Mouse (Mus musculus): ENCODE data around the gene 5330417C22Rik.
"Not testable (repeated sequence)": the region's sequence is repeated elsewhere in the genome, so short reads cannot be mapped to it uniquely, and the experiment has no call there.

Gene 5330417C22Rik

GRCm38 (mm10) chr3:108536517-108537260 lies at the start of gene 5330417C22Rik:
TSS of gene 5330417C22Rik (minus strand) at chr3:108536536.
- peak; percentile 29 to 30 for DNase-seq (ENCODE audit: low spot score in 2 of 2)

DNA sequence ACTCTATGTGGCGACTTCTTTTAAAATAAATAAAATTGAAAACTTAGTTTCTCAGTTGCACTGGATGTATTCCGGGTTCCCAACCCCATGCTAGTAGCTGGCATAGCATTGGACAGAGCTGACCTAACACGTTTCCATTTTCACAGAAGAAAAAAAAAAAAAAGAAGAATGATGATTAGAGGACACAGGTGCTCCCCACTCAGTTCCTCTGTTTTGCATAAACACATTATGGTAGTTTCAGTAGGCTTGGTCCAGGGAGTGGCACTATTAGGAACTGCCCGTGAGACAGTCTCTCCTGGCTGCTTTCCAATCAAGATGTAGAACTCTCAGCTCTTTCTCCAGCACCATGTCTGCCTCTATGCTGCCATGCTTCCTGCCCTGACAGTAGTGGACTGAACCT lies 48.2 kb upstream of the 5330417C22Rik start:
- DNase-seq (ENCODE audit: low spot score in 2 of 2) = no peak

DNA sequence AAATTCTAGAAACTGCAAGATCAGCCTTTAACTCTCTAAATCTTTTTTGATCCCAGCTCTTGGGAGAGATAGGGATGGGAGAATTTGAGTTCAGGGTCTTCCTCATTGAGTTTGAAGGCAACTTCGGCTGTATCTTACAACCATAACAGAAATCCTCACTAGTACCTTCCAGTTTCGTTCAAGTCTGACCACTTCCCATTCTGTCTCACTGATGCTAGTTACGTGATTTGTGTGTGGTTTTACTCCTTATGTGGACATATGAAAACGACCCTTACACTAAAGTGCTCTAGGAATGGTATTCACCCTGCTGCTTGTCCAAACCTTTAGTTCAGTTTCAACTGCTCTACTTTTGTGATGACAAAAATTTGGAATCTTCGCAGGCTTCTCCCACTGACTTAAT lies 37.7 kb upstream of the 5330417C22Rik start:
- DNase-seq (ENCODE audit: low spot score in 2 of 2) = no peak

DNA sequence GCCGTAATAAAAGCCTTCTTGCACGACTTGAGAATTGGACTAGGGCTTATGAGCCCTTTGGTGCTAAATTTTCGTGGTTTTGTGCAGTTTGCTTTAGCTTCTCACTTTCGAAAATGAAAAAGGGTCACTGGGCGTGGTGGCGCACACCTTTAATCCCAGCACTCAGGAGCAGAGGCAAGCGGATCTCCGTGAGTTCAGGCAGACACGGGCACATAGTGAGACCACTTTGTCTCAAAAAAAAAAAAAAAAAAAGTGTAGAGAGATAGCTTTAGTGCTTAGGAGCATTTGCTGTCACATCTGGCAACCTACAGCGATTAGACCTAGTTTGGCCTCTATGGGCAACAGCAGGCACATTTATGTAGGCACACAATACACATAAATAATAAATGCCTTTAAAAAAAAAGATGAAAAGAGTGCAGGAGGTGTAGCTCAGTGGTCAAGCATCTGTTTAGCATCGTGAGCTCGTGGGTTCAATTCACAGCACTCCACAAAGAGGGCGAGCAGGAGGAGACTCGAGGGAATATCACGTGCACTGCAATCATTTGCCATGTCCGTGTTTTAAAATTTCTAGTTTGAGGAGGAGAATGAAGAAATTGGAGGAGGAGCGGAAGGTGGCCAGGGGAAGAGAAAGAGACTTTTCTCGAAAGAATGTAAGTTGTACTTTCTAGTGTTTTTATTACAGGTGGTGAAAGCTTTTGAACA lies 36.1 kb upstream of the 5330417C22Rik start:
- DNase-seq (ENCODE audit: low spot score in 2 of 2) = no peak

DNA sequence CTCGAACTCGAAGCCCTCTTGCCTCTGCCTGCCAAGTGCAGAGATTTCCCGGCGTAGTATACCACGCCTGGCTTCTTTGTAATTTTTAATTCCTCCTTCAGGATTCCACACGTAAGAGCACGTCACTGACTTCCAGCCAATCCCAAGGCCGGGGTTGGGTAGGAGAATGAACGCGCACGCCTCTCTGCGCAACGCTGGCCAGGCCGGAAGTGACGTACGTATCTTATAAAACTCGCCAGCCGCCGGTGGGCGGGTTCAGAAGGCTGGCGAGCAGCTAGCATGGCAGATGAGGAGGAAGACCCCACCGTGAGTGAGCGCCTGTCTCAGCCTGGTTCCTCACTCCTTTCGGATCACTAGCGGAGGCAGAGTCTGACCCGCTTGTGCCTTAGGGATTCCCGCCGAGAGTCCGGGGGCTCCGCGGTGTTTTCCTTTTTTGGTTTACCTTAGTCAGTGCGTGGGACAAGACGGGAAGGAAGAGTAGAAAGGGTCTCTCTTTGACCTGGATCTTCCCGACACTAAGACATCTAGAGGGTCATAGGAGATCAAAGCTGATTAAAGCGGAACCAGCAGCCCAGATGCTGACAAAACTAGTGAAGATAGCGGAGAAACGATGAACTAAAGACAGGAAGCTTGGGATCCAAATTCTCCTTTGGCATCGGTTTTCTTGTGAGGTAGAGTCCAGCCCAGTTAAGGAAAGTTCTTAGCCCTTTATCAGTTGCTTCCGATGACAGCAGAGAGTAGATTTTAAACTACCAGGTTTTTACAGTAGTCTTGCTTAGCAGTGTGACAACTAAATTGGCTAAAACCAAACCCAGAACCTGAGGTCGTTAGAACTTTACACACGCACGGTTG lies 35.3 kb upstream of the 5330417C22Rik start, which contains the start of gene Taf13:
Taf13 (plus strand) TSS at position 256 of the 852 bp plus-strand sequence.
- DNase-seq (ENCODE audit: low spot score in 2 of 2) = peak; percentile 94 to 97

- no peak for DNase-seq (ENCODE audit: low spot score in 2 of 2)
Measured at GRCm38 (mm10) chr3:108570813-108571212, 34.5 kb upstream of the 5330417C22Rik start.

DNA sequence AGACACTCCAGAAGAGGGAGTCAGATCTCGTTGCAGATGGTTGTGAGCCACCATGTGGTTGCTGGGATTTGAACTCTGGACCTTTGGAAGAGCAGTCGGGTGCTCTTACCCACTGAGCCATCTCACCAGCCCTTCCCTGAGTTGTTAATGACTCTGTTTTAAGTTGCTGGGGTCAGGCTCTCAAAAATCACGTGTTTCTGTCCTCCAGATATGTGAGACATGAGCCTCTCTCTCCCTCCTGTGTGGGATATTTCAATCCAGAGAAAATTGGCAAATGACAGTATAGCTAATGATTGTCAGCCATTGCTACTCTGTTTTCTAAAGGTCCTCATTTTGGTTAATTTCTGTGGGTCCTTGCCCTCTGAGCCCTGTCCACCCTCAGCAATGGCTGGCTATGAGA lies 33.3 kb upstream of the 5330417C22Rik start:
- not testable (repeated sequence) for DNase-seq (ENCODE audit: low spot score in 2 of 2)

GRCm38 (mm10) chr3:108567990-108568877 lies 31.9 kb upstream of the 5330417C22Rik start:
- no peak for DNase-seq (ENCODE audit: low spot score in 2 of 2)

DNA sequence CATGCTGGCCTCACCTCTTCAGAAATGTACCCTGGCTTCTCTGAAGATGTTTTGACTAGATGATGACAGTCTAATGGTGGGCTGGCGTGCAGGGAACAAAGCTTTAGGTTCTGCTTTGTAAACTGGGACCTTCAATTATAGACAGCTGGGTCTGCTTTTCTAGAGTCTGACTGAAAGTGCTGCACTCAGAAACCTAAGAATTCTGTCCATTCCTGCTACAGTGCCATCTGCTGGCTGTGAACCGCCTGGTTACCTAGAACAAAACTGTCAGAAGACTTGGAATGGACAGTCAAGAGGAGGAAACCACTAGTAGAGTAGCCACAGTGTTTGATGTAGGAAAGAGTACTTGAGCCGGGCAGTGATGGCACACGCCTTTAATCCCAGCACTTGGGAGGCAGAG lies 27.0 kb upstream of the 5330417C22Rik start:
- DNase-seq (ENCODE audit: low spot score in 2 of 2) = peak; percentile 69 to 80

- peak; percentile 28 to 31 for DNase-seq (ENCODE audit: low spot score in 2 of 2)
Measured at GRCm38 (mm10) chr3:108562777-108563271, 26.5 kb upstream of the 5330417C22Rik start.

GRCm38 (mm10) chr3:108562133-108562730 lies 25.9 kb upstream of the 5330417C22Rik start, which contains the start of gene Tmem167b:
TSS of gene Tmem167b (minus strand) at chr3:108562466.
- DNase-seq (ENCODE audit: low spot score in 2 of 2) = peak; percentile 94

- no peak for DNase-seq (ENCODE audit: low spot score in 2 of 2)
Measured at GRCm38 (mm10) chr3:108557888-108558287, 21.6 kb upstream of the 5330417C22Rik start.

- DNase-seq (ENCODE audit: low spot score in 2 of 2) = peak; percentile 92 to 96
Measured at GRCm38 (mm10) chr3:108554587-108555312, 18.4 kb upstream of the 5330417C22Rik start.

- no peak for DNase-seq (ENCODE audit: low spot score in 2 of 2)
Measured at GRCm38 (mm10) chr3:108554111-108554561, 17.8 kb upstream of the 5330417C22Rik start.

DNA sequence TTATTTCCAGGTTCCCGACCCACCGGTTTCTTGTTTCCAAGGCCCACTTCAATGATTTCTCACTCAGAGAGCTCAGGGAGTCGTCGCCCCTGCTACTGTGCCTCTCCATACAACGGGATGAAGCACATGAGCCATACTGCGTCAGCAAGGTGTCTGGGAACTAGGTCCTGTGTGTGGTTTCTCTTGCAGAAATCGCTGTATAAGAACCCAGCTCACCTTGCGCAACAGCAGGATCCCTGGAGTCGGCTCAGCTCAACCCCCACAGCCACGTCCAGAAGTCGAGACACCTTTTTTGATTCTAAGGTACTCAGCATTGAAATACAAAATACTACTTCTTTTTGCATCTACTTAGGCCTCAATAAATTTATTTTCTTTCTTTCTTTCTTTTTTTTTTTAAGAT lies 6.0 kb upstream of the 5330417C22Rik start:
- DNase-seq (ENCODE audit: low spot score in 2 of 2) = no peak

DNA sequence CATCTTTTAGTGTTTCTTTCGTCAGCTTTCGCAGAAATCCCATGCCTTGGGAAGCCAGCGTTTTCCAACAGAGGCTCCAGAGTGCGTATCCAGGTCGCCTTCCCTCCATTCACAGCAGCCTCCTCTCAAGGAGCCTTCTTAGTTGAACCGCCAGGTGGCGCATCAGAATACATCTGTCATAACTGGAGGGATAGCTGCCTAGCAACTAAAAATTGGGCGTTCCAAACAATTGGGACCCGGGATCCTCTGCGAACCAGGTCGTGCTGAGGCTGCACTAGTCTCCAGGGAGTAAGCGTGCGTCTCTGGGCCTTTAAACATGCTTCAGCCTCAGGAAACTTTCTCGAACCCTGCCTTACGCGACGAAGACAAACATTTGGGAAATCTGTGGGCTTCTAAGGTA lies 967 bp upstream of the 5330417C22Rik start:
- peak; percentile 54 to 73 for DNase-seq (ENCODE audit: low spot score in 2 of 2)

DNA sequence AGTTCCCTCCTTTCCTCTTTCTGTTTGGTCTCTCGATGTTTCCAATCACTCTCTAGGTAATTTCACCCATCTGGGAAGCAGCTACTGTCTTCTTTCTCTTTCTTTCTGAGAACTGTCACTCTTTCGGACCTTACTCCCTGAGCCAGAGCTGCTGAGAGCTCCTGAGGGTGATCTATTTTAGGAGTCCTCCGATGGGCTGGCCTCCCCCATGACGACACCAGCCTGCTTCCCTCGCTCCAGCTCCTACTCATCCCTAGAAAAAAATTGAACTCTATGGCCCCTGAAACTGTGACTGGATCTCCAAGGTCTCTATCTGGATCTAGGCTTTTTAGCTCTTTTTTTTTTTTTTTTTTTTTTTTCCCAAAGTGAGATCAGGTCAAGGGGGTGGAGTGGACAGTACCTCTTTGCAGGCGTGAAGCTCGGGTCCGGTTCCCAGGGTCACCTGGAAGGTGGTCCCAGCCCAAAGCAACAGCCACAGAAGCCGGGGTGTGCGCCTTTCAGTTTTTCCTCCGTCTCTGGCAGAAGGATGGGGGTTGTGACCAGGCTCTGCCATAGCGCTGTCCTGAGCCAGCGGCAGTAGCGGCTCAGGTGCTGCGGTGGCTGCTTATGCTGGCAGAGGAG lies 330 bp downstream of the 5330417C22Rik start:
- no peak for DNase-seq (ENCODE audit: low spot score in 2 of 2)

GRCm38 (mm10) chr3:108533951-108534350 lies 2.4 kb downstream of the 5330417C22Rik start, which contains the start of gene 1700013F07Rik:
TSS of gene 1700013F07Rik (plus strand) at chr3:108534150.
- no peak for DNase-seq (ENCODE audit: low spot score in 2 of 2)
